Mouse (Mus musculus) urinary bladder, postnatal 36 days (tissue): ENCODE data around the gene D11Wsu47e.
A peak's percentile ranks its signal among the peaks of the same experiment; 100 is the strongest.
"Not testable (repeated sequence)": the region's sequence is repeated elsewhere in the genome, so short reads cannot be mapped to it uniquely, and the experiment has no call there.

Source experiments
- DNase-seq, 2 experiments: peaks; one replicate each; pipeline ENCODE4 v3.0.0; 2022; ENCODE audit warnings: low spot score in 2 of 2, mixed read lengths in 1 of 2

D11Wsu47e gene

DNA sequence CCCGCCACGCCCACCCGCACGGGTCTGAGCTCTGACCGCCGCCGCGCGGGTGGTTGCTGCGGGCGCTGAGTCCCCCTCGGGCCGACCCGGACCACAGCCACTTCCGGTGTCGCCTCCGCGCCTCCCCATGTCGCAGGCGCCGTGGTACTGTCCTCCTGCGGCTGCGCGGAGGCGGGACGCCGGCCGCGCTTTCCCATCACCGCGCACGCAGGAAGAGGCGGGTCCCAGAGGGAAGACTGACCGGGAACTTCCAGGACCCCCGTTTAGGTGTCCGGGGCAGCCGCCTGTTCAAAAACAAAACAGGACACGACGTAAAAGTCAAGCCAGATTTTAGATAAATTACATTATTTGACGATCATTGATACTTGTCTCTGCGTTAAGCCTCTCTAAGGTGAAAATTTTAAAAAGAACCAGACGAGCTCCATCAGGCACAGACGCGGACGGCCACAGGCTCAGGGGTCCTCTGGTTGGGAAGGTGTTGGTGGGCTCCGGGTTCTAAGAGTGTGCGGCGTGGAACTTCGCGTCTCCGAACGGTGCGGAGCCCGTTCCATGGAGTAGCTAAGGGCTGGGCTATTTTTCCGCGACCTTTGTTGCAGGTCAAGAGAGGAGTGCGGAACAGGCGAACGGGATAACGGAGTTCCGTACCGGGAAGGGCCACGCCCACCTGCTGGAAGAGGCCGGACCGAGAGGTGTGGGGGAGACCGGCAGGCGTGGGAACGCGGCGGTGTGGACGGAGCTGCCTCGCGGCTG lies at the start of gene D11Wsu47e, which contains the start of gene Fam104a:
TSS of gene D11Wsu47e (plus strand) at position 456 of the 750 bp plus-strand sequence.
TSS of gene Fam104a (minus strand) at position 199 of the 750 bp plus-strand sequence.
- peak; percentile 94 to 95 for DNase-seq

DNA sequence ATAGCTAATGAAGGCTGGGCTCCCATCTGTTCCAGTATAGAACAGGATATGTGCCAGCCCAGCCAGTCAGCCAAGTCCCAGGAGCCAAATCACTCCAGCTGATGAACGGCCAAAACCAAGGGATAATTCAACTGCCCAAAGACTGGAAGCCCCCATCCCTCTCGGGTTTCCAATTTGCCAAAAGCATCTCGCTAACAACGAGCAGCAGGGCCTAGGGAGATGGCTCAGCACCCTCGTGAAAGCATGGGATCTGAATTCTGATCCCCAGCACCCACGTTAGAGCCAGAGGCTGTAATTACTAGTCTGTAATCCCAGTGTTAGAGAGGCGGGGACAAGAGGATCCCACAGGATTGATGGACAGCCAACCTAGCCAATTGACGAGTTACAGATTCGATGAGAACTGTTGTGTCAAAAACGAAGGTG lies 49.5 kb upstream of the D11Wsu47e start:
- DNase-seq: no peak

DNA sequence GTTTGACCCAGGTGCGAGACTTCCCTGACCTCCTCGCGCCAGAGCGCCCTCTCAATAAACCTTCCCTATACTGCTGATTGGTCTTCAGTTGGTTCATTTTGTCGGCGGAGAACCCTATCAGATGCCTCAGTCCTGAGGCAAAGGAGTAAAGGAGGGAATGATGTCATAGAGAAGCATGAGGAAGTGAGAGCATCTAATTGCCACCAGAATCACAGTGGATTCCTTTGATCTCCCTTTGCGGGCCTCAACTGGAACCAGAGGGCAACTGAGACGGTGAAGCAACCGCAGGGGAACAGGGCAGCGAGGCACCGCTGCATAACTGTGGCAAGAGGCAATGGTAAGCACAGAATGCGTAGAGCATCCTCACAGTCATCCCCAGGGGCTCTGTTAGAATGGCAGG lies 45.5 kb upstream of the D11Wsu47e start:
- no peak for DNase-seq

DNA sequence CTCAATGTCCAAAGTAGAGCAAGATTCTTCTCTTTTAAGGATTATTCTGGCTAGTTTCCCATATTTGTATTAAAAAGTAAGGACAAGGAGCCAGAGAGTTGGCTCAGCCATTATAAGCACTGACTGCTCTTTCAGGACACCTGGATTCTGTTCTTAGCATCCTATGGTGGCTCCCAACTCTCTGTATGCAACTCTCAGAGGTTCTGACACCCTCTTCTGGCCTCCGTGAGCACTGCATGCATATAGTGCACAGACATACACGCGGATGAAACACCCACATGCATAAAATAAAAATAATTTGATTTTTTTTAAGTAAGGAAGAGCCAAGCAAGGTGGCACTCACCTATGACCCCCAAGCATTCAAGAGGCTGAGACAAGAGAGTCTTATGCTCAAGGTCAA lies 39.0 kb upstream of the D11Wsu47e start:
- no peak for DNase-seq

DNA sequence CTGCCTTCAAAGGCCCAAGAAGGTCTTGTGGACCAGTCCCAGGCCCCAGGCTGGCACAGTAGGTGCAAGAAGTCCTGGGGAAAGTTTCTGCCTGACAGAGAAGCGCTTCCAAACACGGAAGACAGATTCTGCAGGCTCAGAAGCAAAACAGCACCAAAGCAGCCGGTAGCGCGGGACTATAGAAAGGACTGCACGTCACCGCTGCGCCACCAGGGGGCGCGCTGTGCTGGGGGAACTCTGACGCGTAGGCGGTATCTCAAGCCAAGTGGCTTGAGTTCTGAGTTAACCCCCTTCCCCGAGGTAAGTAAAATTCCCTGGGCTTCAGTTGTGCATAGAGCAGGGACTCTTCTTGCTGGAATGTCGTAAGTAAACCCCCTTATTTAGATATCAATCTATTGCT lies 36.1 kb upstream of the D11Wsu47e start:
- DNase-seq: peak; percentile 68 to 78

DNA sequence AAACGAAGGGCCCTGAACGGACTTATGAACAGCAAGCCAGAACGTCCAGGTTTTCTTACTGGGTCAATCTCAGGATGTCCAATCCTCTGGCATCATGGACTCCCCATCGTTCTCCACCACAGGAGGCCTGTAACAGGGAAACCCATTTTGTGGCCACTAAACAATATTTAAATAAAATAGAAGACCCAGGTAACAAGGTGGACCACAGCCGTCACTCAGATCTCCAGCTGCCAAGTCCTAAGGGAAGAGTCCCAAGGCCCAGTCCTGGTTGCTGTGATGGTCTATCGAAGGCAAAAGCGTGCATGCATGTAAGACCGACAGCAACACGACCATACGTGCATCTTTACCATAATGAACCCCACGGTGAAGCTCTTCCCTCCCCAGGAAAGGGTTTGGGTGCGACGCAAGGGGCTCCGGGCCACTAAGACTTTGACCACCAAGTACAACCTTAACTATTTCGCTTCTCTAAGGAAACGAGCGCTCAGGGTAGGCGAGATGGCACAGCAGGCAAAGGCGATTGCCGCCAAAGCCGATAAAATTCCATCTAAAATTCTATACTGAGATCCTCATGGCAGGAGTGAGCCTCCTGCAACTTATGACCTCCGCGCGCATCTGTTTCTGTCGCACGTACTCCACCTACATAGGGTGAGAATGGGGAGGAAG lies 35.4 kb upstream of the D11Wsu47e start, which contains the start of gene Cog1:
TSS of gene Cog1 (plus strand) at position 480 of the 663 bp plus-strand sequence.
- DNase-seq: no peak

DNA sequence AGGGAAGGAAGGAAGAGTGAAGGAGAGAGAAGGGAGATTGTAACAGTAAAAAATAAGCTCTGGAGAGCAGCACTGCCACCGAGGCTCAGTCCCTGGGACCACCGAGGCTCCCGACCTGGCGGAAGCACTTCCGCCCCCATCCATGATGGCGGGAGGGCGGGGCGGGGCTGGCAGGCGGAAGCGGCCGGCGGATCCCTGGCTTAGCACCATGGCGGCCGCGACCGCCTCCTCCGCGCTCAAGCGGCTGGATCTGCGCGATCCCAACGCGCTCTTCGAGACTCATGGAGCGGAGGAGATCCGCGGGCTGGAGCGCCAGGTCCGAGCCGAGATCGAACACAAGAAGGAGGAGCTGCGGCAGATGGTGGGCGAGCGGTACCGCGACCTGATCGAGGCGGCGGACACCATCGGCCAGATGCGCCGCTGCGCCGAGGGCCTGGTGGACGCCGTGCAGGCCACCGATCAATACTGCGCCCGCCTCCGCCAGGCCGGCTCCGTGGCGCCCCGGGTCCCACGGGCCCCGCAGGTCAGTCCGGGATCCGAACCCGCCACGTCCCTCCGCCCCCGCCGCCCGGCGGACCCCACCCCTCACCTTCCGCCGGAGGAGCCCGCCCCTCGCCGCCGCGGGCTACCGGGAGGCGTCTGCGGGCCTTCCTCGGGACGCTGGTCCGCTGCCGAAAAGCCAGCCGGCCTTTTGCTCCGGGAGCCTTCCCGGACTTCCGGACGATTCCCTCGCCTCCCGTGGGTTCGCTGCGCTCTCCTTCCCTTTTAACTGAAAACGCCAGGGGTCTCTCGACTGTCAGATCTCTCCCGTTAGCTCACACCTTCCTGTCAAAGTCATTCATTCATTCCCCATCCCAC lies 34.6 kb upstream of the D11Wsu47e start, which contains the start of gene Slc39a11:
TSS of gene Slc39a11 (minus strand) at position 727 of the 858 bp plus-strand sequence.
- peak; percentile 57 to 58 for DNase-seq

DNA sequence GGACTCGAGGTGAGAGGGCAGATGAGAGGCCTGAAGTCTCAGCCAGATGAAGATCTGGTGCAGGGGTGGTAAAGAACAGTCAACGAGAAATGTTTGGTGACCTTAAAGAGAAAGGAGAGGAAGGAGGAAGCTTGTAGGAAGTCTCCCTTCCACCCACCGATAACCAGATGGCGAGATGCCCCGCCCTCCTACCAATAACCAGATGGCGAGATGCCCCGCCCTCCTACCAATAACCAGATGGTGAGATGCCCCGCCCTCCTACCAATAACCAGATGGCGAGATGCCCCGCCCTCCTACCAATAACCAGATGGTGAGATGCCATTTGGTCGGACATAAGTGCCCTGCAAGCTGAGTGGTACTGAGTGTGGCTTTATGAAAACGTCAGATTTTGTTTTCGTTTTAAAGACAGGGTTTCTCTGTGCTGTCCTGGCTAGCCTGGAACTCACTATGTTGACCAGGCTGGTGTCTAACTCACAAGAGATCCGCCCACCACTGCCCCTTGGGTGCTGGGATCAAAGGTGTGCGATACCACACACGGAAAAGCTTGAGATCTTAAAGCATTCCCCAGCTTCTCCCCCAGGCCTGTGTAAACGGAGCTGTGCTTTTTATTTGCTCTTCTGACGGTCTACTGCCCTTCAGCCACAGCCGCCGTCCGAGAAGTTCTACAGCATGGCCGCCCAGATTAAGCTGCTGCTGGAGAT lies 32.9 kb upstream of the D11Wsu47e start:
- DNase-seq: no peak

DNA sequence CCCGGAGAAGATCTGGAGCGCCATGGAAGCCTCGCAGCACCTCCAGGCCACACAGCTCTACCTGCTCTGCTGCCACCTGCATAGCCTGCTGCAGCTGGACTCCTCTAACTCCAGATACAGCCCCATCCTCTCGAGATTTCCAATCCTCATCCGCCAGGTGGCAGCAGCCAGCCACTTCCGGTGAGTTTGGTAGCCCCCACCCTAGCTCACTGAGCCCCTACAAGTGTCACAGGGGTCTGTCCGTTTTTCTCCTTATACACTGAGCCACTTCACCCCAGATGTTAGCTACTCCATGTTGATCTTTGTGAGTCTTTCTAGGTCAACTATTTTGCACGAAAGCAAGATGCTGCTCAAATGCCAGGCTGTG lies 32.3 kb upstream of the D11Wsu47e start:
- no peak for DNase-seq

DNA sequence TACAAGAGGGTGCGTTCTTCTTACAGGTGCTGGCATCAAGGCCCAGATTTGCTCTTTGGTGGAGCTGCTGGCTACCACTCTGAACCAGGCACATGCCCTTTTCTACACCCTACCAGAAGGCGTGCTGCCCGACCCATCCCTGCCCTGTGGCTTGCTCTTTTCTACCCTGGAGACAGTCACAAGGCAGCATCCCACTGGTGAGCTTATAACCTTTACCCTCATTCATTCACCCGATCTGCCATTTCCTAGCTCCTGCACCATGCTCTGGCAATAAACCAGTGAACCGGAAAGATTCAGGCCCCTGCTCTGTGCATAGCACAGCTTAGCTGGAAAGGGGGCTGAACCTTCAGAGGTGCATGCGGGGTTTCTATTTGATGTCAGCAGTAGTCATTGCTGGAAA lies 31.7 kb upstream of the D11Wsu47e start:
- no peak for DNase-seq

DNA sequence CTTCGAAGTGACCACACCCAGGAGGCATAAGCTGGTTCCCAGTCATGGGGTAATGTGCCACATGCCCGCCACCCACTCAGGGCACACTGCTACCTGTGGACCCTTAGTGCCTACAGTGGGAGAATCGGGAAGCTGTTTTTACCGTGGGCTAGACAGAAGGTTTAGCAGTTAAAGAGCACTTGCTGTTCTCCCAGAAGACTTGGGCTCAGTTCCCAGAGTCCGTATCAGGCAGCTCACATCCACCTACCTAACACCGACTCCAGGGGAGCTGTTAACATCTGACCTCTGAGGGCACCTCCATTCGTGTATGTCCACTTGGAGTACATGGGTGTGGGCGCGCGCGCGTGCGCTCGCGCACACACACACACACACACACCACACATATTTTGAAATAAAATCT lies 30.1 kb upstream of the D11Wsu47e start:
- no peak for DNase-seq

DNA sequence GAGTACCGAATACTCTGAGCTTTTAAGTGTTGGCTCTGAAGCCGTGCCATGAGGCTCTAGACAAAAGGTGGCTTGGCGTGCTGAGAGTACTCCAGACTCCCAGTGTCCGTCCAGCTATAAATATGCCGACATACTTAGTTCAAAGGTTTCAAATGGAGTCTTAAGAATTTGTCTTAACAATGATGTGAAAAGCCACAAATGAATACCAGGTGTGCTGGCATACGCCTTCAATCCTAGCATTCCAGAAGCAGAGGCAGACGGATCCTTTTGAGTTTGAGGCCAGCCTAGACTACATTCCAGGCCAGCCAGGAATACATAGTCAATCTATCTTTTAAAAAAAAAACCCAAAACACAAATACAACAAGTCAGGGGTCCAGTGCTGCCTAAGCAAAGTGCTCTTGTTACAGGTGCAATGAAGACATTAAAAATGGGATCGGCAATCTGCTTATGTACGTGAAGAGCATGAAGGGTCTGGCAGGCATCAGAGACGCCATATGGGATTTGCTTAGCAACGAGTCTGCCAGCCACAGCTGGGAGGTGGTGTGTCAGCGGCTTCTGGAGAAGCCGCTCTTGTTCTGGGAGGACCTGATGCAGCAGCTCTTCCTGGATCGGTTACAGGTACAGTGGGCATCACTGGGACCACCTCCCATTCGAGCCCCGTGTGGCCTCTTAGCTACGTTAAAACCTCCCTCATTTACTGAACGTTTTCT lies 29.5 kb upstream of the D11Wsu47e start:
- DNase-seq: no peak

DNA sequence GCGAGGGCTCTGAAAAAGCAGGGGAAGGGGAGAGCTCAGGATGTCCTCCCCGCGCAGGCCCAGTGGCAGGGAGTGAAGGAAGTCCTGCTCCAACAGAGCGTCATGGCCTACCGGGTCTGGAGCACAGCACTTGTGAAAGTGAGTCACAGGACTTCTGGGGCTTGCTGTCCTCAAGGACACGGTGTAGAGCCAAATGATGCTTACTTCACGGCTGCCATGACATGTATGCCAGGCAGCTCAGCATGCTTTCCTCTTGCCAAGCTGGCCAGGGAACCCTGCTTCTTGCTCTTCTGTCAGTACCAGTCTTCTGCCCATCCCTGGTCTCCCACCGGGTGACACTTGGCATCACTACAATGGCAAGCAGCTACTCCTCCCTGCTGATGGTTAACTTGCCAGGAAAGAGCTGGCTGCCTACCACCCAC lies 27.7 kb upstream of the D11Wsu47e start:
- no peak for DNase-seq

DNA sequence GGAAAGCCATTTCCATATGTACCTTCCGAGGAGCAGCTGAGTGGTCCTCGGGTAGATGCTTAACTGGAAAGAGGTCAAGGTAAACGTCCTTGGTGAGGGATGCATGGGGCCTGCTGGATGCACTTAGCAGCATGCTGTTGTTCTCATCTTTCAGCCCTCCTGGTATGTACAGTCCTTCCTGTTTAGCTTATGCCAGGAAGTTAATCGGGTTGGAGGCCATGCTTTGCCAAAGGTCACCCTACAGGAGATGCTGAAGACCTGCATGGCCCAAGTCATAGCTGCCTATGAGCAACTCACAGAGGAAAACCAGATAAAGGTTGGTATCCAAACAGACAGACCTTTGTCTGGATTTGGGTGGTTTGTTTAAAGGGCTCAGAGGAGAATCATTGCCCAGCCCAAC lies 27.0 kb upstream of the D11Wsu47e start:
- DNase-seq: no peak

DNA sequence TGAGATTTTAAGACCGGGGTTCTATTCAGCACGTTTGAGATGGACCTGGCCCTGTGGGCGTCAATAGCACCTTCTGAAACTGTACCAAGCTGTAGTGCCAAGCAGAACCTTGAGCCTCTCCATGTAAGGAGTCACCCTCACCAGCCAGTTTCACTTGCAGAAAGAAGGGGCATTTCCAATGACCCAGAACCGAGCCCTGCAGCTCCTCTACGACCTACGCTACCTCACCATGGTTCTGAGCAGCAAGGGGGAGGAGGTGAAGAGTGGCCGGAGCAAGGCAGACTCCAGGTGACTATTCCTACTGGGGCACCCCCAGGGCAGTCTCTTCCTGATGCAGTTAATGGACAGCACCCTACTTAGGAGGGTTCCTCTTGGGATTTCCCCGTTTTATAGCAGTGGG lies 25.9 kb upstream of the D11Wsu47e start:
- DNase-seq: no peak

DNA sequence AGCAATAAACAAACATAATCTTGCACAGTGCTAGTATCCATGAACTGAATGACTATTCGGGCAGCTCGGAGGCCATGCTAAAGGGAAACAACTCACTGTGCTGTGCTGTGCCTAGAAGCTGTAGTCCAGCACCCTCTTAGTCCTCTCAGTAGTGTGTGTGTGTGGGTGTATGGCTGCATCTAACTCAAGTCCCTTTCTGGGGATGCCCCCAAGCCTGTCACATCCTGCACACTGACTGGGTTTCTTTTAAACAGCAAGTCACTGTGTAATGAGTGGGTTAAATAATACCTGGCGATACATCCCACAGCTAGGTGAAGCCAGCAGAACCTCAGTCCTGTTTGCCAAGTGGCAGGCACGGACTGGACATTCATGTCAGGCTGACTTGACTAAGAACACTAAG lies 25.4 kb upstream of the D11Wsu47e start:
- DNase-seq: no peak

DNA sequence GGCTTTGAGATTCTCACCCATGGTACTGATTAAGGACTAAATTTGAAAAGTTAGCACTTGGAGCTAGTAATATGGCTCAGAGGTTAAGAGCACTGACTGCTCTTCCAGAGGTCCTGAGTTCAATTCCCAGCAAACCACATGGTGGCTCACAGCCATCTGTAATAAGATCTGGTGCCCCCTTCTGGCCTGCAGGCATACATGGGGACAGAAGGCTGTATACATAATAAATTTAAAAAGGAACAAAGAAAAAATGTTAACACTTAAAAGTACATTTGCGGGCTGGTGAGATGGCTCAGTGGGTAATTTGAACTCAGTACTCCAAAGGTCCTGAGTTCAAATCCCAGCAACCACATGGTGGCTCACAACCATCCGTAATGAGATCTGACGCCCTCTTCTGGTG lies 24.0 kb upstream of the D11Wsu47e start:
- DNase-seq: not testable (repeated sequence)

DNA sequence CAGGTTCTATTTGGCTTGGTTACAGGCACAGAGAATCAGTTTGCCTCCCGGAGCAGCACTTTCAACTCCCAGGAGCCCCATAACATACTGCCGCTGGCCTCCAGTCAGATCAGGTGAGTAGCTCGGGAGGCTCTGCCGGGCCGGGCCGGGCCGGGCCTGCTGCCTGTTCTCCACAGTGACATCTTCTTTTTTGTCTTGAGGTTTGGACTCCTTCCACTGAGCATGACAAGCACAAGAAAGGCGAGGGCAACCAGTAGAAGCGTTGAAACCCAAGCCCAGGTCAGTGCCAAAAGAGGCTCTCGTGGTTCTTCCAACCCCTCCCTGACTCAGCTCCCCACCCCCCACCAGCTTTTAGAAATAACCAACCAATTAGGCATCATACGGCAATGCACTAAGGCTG lies 23.3 kb upstream of the D11Wsu47e start:
- DNase-seq: no peak

DNA sequence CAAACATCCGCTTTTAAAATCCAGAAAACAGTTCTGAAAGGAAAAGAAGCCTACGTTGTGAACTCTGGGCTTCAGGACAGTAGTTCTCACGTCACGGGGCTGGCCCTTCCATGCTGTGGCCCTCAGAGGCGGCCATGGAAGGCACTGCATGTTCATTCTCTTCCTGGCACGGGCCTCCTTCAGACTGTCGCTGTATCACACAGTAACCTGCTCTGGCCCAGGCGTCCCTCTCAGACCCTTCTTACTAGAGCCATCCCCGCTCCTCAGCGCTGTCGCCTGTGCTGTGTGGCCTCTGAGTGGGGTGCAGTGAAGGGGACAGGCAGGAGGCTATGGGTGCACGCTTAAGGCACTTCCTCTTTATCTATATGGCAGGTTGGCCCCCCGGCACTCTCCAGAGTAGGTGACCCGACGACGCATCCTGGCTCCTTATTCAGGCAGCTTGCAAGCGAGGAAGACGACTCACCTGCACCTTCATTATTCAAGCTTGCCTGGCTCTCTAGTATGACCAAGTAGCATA lies 22.3 kb upstream of the D11Wsu47e start:
- no peak for DNase-seq

DNA sequence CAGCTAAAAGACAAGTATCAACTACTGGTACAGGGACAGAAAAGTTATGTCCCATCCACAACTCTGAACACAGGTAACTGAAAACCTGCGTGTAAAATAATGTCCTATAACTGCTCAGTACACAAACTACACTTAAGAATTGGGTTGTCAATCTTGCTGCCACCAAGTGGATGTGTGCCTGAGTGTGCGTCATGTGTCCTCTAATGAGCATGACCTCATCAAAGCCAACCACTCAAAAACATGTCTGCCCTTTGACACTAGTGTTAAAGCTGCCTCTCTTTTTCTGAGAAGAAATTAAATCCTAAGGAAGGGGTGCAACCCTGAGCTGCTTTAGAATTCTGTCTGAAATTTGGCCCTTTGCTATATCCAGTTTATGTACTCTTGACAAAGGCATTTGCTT lies 19.9 kb upstream of the D11Wsu47e start:
- no peak for DNase-seq

DNA sequence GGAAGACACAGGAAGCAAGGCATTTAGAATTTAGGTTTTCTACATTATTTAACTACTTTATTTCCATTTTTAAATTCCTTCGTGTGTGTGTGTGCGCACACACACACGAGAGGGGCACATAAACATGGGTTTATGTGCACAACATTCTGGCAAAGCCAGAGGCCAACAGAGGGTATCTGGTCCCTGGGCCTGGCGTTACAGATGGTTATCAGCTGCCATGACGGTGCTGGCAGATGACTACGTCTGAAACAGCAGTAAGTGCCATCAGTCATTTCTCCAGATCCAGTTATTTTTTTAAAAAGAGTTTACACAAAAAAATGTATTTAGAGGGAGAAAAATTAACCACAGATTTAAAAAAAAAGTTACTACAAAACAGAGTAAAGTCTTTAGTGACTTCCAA lies 18.0 kb upstream of the D11Wsu47e start:
- no peak for DNase-seq
